Mouse (Mus musculus): ENCODE measurements at regions not wholly inside any gene's neighbourhood (a gene's known extent, or its start where the extent isn't known, plus 50 kb on each side); places are given as distances from the start of the nearest gene placed in this dataset.
A peak's percentile ranks its signal among the peaks of the same experiment; 100 is the strongest.
"Not testable (repeated sequence)": the region's sequence is repeated elsewhere in the genome, so short reads cannot be mapped to it uniquely, and the experiment has no call there.

DNA sequence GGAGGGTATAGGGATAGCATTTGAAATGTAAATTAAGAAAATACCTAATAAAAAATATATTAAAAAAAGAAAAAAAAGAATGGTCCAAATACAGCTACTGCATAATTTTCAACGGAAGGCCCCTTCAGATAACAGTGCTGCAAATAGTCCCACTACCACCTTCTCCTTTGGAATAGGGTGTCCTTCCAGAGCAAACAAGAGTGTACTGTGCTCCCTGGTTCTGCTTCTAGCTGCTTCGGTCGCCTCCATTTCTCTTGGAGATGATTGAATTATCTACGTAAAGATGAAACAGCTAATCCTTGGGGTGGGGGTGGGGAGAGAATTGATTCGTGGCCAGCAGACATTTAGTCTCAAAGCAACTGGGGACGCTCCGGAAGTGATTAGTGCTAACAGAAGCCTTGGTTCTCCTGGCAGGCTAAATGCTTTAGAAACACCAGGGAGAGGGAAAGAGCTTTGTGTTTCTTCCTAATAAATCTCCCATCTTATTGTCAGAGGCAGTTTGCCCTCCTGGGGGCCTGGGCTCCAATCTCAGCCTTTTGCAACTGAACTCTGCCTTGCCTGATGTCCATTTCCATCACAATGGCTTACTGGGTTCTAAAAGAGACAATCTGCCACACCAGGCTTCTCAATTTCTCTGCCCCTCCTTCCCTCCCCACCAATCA lies 184.5 kb upstream of the Tbl1xr1 start:
- no peak for DNase-seq

DNA sequence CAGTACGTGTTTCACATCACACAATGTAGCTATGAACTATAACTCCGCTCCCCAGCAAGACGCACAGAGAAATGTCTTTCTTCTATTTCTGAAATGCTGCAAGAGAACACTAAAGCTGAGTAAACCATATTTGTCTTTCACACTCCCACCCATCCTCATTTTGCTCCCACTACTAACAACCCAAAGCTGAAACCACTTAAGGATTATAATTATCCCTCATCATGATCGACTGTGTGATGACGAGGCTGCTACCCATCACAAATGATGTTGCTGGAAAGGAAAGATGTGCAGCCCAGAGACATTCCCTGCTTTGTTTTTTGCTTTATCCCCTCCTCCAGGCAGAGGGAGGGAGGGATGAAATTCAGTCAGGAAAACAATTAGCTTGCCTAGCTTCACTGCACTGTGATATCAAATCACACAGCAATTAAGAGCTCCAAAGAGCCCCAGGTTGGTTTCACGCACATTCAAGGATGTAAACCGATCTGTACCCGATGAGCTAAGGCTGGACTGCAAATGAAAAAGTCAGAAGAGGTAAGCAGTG lies 183.5 kb upstream of the Tbl1xr1 start:
- DNase-seq, result no peak

DNA sequence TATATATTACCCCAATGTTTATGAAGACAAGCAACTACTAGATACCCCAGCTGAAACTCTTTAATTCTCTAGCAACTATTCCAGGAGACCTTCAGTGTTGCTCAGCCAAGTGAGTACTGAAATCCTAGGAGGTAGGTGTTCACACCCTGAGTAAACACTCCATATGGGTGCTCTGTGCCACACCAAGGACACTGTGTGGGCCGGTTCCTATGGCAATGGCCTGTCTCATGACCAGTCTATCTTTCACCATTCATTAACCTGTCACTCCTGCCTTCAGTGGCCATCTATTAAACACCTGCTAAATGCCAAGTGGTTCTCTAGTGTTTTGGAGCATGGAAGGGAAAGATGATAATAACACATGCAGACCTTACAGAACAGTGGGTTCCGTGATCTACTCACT lies 180.9 kb upstream of the Tbl1xr1 start:
- DNase-seq, result no peak

DNA sequence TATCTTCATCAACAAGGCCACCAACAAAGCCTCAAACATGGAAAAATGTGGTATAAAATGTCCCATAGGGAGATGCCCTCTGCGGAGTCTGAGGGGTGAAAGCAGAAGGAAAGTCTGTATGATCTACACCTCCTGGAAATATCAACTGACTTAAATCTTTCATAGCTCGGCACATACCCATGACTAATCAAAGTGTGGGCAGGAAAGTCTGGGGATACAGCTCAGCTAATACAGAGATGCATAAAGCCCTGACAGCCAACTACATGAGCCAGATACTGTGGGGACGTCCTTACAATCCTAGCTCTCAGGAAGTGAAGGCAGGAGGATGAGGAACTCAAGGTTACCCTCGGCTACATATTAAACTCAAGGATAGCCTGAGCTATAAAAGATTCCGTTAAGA lies 178.2 kb upstream of the Tbl1xr1 start:
- DNase-seq, result no peak

DNA sequence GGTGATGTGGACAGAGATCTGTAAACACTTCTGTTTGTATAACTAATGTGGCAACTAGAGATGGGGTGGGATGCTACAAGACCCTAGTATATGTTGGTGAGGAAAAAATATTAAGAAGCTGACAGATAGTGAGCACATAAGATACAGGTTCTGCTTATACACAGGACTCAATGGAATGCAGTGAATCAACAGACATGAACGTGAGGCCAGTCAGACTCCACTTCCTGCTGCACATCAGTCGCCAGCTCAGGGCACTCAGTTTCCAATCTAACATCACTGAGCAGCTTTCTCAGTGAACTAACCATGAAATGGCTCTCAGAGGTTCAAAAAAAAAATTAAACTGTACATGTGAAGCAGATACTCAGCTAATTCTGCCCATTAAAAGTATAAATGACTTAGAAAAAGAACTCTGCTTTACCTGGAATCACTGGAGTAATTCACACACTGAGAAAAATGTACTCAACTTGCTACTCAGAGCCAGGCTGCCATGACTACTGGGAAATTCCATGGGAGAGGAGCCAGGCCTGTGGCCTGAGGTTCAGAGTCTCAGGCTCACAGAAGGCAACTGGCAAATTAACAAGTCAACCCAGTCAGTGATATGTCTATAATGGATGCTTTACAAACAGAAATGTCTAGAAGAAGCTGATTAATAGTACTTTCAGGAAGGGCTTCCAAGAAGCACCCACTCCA lies 170.9 kb upstream of the Tbl1xr1 start:
- no peak for DNase-seq

DNA sequence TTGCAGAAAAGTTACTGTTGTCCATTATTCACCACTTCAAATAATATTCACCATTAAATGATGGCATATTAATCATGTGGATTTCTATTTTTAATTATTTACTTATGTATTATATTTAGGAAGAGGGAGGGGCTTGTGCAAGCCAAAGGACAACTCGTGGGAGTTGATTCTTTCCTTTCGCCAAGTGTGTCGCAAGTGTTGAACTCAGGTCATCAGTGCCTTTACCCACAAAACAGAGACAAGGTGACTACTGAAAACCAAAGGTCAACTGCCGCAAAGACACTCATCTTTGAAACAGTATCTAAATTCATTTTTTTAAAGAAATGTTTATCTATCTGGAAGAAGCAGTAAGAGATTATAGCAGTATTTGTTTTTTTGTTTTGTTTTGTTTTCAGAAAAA lies 167.6 kb upstream of the Tbl1xr1 start:
- DNase-seq, result no peak

DNA sequence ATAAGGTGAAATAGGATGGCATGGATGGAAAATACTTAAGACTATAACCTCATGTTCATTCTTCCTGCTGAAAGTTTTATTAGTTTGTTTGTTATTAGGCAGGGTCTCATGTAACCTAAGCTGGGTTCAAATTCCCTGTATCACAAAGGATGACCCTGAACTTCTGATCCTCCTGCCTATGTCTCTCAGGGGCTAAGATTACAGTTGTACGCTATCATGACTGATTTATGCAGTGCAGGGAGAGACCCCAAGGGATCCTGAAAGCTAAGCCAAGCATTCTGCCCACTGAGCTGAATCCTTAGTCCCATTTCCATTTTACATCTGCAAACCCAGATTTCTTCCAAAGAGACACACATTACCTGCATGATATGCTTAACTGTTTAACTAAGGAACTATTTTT lies 166.4 kb upstream of the Tbl1xr1 start:
- no peak for DNase-seq

DNA sequence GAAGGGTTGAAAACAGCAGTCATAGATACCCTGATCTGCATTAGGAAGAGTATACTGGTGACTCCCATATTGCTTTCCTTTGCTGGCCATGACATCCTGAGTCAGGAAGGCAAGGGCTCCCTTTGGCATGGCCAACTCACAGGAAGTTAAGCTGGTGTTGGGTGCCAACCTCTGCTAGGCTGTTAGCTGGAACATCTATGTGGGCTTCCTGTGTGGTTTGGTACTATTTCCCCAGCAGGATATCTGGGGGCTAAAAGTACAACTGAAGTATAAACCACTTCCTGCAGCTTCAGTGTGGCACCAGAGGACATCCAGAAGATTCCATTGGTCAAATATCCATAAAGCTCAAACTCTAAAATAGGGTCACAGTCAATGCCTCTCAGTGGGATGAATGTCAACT lies 165.4 kb upstream of the Tbl1xr1 start:
- DNase-seq, result no peak

DNA sequence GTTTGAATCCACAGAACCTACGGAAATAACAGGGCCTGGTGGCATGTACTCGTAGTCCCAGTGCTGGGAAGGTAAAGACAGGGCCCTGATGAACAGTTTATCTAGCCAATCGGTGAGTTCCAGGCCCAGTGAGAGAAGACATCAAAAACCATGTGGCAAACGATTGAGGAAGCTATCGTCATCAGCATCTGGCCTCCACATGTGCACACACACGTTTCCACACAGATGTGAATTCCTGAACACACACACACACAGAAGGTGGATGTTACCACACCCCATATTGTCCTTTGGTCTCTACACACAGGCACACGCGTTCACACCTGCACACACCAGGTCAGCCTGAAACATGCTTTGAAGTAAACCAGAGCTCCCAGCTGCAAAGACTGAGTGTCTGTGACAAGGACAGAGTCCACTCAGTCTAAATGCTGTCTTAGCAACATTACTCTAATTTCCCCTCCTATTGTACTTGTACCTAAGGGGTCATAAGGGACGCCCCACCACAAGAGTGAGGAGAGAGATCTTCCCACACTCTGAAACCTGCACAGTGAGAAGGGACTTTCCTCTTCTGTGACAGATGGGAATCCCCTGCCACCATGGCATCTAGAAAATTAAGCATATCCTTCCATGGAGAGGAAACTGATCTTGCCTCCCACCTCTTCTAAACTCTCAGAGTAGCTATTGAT lies 159.1 kb upstream of the Tbl1xr1 start:
- no peak for DNase-seq

DNA sequence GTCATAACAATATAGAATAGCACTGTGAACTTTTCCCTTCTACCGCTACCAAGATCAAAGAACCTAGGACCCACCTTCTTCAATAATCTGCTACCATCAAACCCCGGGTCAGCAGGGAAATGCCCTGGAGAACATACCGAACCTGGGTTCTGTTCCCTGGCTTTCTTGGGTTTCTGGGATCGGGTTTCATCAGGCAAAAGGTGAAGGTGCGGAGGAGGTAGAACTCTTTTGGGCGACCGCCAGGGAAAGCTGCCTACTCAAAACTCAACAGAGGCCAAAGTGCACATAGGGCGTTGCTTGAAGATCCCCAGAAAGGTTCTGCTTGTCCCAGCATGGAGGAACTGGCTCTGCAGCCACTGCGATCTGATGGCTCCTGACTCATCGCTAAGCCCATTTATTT lies 158.0 kb upstream of the Tbl1xr1 start:
- DNase-seq, result no peak

DNA sequence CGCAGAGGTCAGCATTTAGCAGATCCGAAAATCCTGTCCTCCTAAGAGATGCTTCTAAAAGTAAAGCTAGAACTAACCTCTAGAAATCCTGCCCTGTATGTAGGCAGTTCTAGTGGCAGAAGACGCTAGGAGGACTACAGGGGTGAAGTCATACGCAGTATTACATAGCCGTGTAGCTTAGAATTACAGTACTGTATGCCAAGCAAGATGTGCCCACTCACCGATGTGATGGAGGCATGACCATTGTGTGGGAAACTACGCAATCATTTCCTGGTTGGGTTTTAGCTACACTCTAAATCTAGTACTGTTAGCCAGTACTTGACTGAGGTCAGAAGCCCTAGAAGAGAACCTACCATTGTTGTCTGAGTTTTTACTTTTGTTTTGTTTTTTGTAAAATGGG lies 156.5 kb upstream of the Tbl1xr1 start:
- DNase-seq, result no peak

DNA sequence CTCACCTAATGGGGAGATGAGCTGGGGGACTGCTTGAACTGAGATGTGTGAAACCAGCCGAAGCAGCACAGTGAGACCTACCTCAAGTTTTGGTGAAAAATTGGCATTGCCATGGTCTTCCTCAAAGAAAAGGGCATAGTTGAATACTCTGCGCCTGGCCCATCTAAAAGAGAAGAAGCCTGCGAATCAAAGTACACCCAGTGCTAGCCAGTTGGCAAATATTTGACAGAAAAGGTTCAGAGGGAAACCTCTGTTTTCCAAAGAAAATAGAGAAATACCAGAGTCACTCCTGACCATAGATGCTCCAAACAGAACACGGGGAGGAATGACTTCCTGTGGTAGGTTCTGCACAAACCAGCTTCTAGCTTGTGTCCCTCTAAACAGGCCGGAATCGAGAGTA lies 144.5 kb upstream of the Tbl1xr1 start:
- DNase-seq, result no peak

DNA sequence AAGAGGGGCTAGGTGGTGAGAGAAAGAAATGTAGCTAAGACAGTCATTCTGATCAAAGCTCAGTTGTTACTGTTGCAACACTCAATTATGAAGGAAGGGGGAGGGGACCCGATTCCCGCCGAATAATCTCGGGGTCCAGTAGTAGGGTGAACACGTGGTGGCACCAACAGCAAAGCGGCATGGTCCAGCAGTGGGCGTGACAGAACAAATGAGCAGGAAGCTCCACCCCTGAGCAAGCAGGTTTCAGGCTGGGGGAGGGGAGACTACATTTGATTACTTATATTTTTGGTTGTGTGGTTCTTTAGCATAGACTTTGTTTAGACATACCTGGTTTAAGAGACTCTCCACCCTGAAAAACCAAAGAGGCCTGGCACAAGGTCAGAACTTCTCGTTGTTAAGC lies 143.8 kb upstream of the Tbl1xr1 start:
- DNase-seq, result not testable (repeated sequence)

DNA sequence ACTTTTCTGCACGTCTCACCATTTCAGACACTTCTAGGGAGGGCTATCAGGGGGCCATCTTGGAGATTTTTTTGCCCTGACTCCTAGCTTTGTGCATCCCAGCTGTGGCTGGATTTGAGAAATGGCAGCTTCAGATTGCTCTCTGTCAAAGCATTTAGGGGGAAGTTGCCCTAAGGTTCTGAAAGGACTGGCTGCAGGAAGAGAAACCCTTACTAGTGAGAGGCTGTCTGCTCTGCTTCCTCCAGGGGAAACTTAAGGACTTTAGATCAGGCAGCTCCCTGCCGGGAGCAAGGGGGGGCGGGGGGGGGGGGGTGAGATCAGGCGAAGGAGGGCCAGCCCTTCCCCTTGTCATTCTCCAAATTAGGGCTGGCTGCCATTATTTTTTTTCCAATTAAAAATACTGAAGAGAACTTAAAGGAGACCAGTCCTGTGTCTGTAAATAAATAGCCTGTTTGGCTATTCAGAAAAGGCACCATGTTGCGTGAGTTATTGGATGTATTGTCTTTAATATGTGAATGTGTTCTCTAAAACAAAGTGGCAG lies 141.7 kb upstream of the Tbl1xr1 start:
- peak in 1 of 2 experiments; percentile 19 for DNase-seq

DNA sequence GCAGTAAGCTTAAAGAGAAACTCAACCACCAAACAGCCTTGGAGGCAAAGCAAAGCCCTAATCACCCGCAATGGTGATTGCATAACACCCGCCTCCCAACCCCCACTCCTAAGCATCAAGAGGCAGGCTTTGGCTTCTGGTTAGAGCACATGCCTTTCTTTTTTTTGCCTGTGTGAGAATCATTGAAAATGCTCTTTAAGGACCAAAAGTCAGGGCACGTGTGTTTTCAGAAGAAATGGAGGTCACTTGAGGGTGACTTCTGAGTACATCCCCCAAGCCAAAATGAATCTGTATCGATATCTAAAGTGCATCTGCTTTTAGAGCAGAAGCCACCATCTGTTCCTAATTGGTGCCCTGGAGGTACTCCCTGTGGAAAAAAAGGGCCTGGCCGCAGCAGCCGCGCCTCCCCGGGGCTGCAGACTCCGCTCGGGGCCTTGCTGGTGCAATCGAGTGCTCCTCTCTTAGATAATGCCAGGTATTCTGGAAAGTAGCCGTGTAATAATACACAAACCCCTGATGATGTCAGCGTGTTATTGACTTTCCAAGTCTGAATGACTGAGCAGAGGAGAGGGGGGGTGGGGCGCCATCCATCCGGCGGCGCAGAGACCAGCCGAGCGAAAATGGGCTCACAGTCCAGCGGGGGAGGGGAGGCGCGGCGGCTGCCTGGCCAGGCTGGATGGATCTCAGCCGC lies 140.7 kb upstream of the Tbl1xr1 start:
- DNase-seq, result peak; percentile 86 to 95

DNA sequence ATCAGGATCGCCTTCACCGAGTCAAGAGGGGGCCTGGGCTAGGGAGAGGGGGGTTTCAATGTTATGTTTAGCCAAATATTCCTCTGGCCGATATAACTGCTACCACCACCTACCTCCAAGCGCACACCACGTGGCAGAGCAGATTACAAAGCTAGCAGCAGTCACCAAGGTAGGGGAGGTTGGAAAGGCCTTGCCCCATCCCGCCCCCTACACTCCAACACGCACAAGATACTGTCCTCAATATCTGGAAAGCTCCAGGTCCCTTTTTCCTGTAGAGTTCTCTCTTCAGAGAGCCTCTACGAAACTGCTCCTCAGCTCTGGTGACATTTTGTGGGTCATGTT lies 140.2 kb upstream of the Tbl1xr1 start:
- no peak for DNase-seq

DNA sequence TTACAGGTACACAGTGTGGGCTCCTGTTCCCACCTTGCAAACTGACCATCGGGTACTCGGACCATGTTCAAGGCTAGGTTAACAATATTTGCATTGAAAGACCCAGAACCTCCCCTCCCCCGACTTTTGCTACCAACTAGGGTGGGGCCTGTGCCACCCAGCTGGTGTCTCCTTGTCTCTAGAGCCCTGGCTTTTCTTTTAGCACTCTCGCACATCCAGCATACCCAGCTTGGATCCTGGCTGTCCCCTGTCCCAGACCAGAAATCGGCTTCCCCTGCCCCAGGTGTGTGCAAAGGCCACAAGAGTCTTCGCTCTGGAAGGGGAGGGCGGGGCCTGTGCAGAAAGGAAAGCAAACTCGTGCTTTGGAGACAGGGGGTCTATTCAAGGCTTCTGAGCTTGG lies 139.8 kb upstream of the Tbl1xr1 start:
- peak in 1 of 2 experiments; percentile 24 for DNase-seq

DNA sequence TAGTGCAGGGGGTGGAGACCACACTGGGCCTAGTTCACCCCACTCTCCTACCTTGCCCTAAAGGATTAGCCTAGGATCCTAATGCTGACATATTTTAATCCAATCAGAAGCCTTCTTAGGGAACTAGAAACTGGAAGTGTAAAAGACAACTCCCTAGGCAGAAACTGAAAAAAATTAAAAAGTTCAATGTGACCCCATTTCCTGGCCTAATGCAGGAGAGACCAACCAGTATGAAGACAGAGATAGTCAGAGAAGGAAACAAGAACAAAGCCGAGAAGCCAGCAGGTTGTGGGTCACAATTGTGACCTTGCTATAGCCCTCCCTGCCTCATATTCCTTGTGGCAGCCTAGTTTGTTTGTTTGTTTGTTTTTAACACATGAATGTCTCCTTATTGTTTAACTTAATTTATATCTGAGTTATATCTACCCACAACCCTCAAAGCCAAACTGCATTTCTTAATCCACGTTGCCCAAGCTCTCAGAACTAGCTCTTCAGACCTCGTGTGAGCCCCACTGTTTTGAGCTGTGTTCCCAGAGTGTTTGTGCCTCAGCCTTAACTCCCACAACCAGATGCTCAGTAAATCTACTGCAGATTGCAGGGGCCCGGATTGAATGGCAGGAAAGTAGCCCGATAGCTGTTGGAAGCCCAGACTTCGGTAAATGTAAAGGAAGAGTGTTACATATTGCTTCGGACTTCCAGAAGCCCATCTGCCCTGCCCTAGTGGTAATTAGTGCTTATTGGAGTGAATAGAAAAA lies 139.0 kb upstream of the Tbl1xr1 start:
- peak in 1 of 2 experiments; percentile 10 for DNase-seq

DNA sequence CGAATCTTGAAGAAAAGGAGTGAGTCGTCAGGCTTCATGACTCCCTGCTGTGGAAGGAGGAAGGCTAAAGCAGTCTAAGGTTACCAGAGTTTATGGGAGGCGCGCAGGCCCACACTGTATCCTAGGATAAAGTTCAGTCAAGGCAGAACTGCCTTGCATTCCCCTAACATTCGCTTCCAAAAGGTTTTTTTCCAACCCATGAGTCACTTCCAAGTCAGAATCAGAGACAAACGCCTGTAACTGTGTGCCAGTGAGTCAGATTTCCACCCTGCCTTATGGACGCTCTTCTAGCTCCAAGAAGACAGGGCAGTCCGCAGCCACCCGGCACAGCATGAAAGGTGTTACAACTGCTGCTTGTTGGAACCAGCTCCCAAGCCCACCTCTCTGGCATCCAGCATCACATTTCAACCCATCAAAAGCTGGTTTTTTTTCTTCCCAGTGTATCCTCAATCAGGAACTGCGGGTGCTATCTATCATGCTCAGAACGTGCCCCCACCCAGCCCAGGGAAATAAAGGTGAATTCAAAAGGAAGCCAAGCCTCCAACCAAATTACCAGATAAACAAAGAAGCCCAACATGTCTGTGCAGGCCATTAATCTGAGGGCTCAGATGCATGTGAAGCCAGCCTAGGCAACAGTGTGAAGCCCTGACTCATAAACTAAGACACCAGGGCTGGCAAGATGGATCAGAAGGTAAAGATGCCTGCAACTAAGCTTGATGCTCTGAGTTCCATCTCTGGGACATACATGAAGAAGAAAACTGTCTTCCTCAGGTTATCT lies 138.2 kb upstream of the Tbl1xr1 start:
- peak; percentile 60 to 71 for DNase-seq

DNA sequence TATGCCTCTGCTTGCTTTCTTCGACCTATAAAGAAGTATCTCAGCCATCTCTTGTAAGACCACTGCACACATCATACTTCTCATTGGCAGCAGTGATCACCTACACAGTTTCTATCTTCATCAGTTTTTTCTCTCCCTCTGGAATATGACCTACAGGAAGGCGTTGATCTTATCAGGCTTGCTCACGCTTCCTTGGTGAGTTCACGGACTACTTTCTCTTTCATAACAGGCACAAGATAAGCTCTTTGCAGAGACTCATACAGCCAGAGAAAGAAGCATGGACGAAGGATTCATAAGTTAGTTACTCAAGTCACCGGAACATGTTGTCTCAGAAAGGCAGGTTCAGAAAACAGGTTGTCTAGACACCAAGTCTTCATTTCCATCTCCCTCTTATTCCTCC lies 136.7 kb upstream of the Tbl1xr1 start:
- no peak for DNase-seq

DNA sequence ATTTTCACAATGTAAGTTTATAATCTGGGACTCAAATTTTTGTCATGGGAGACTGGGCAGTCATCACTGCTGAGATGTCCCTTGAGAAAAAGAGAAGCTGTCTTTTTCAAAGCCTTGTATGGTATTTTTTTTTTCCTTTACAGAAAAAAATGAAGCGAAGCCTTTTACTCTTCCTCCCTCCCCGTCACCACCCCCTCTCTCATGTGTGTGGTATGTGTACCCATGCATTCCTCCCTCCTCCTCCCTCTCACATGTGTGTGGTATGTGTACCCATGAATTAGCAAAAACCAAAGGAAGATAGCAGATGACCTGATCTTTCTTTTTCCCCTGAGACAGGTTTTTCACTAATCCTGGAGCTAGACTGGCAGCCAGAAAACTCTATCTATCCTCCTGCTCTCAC lies 134.9 kb upstream of the Tbl1xr1 start:
- no peak for DNase-seq

DNA sequence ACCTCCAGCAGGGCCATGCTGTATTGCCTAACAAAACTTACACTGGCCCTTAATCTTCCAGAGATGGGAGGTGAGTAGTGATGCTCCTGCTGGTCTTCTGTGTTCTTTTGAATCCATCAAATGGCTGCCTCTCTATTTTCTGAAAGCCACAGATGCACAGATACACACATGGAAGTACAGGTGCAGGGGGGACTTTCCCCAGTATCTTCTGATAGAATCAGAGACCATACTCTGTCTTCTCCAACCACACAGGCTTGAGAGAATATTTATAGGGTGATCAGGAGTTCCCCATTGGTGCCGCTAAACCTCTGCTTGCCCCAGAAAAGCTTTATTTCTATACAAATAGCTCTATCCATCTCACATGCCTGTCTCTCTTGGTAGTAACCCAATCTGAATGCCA lies 133.5 kb upstream of the Tbl1xr1 start:
- no peak for DNase-seq
